Mouse (Mus musculus) kidney, embryonic 15.5 days (tissue): ENCODE measurements around the gene Armh2. TPM values are rescaled to one million over a fixed set of nuclear protein-coding genes. Genes with fewer than 3 reads are reported as not detected.

ENCODE experiments used
- ATAC-seq: fragments of 200-750 bp; cut with Nextera tagmentation; replicated peaks from 2 replicates; pipeline ENCODE4 v1.8.0; 2017; ENCODE audit warnings: moderate TSS enrichment; ENCODE audit not compliant: low FRiP score
- H3K27ac ChIP-seq: fragments of 300-500 bp; sonication (generic); 2 replicates; pipeline ENCODE4 v1.5.1; 2015; ENCODE audit warnings: mild to moderate bottlenecking, inconsistent platforms
- H3K27me3 ChIP-seq: fragments of 300-500 bp; sonication (generic); 2 replicates; pipeline ENCODE4 v1.6.1; 2015; ENCODE audit warnings: inconsistent platforms
- H3K36me3 ChIP-seq: fragments of 300-500 bp; sonication (generic); 2 replicates; pipeline ENCODE4 v1.6.1; 2015; ENCODE audit warnings: inconsistent platforms
- H3K4me1 ChIP-seq: fragments of 300-500 bp; sonication (generic); 2 replicates; pipeline ENCODE4 v1.6.1; 2015; ENCODE audit warnings: inconsistent platforms
- H3K4me2 ChIP-seq: fragments of 300-500 bp; sonication (generic); 2 replicates; pipeline ENCODE4 v1.6.1; 2015; ENCODE audit warnings: moderate library complexity, mild to moderate bottlenecking, inconsistent platforms
- H3K4me3 ChIP-seq: fragments of 300-500 bp; sonication (generic); replicated peaks from 2 replicates; pipeline ENCODE4 v1.5.1; 2015; ENCODE audit warnings: mild to moderate bottlenecking, inconsistent platforms
- H3K9ac ChIP-seq: fragments of 300-500 bp; sonication (generic); 2 replicates; pipeline ENCODE4 v1.6.1; 2015; ENCODE audit warnings: mild to moderate bottlenecking, inconsistent platforms
- H3K9me3 ChIP-seq: fragments of 300-500 bp; sonication (generic); replicated peaks from 2 replicates; pipeline ENCODE4 v1.6.1; 2016; ENCODE audit warnings: inconsistent platforms
- WGBS: fragments of 180-500 bp; shearing (Covaris S2); methylation state at CpG from one replicate; pipeline ENCODE4 v1.1.7; 2015; ENCODE audit warnings: mixed read lengths; 5-methylcytosine and 5-hydroxymethylcytosine counted together
- polyA plus RNA-seq: library from polyadenylated mRNA; unstranded; fragments of >200 nt; fragmentation: Nextera tagmentation; extraction: Ambion mirVana; gene quantifications from 2 replicates; pipeline ENCODE4 v1.2.1, GENCODE M21; 2015

Armh2 gene
- polyA plus RNA-seq, 1 experiment from 2014 or later, result not detected

DNA sequence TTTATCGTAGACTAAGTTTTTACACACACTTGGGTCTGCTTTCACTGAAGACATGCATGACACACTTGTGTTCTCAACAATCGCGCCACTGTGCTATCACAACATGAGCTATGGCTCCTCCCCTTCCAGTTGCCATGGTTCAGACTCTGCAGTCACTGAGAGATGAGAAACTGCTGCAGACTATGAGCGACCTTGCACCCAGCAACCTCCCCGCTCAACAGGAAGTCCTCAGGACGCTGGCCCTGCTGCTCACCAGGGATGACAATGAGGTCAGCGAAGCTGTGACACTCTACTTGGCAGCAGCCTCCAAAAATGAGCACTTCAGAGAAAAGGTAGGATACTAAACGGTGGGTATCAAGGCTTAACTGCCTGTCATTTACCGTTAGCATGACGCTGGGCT is 19.5 kb upstream of the Armh2 start:
- 70% methylated on average over 10 of the region's 10 CpGs for WGBS
- no peaks in the 10 kb centered on the region for H3K27me3 ChIP-seq
- no peaks in the 10 kb centered on the region for H3K9me3 ChIP-seq
- H3K4me1 ChIP-seq, result peaks cover 16% of the 10 kb centered on the region
- no peak overlapping the region for H3K4me3 ChIP-seq
- no peak overlapping the region for H3K4me2 ChIP-seq
- no peak overlapping the region for H3K27ac ChIP-seq
- ATAC-seq, result no peak
- no peaks in the 10 kb centered on the region for H3K36me3 ChIP-seq
- H3K9ac ChIP-seq, result no peak overlapping the region

DNA sequence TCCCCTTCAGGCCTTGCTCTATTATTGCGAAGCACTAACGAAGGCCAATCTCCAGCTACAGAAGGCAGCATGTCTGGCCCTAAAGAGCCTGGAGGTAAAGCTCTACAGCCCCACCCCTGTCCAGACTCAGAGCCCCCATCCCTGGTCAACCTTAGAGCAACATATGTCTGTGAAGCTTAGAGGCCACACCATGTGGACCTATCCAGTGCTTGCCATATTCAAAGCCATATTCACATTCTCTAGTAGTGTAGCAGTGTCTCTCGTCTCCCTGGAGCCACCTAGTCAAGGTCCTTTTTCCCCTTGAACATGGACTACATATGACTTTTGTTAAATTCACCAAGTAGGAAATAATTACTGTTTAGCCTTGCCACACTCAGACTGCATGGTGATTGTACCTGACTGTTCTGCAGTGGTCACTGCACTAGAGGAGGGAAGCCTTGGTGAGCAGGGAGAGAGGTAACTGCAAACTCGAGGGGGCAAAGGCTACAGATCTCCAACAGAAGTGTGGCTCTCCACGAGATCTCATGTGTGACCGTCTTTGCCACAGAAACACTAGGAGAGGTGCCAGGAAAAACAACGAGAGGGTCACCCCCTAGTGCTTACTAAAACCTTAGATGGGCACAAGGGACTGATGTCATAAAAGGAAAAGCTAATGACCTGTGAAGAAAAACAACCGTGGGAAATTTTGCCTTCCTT is 17.2 kb upstream of the Armh2 start:
- Histone ChIP-seq H3K9ac (no peak overlapping the region), H3K27me3 (no peaks in the 10 kb centered on the region), H3K4me3 (no peak overlapping the region), H3K9me3 (no peaks in the 10 kb centered on the region), H3K4me2 (peak overlapping the region; percentile 24), H3K4me1 (peaks cover 16% of the 10 kb centered on the region), H3K36me3 (no peaks in the 10 kb centered on the region), H3K27ac (peak overlapping the region; percentile 48; the same call in 1 of the 2 replicates)
- whole genome bisulfite sequencing, result 42% methylated on average over 8 of the region's 8 CpGs
- peak; percentile 78 for ATAC-seq

DNA sequence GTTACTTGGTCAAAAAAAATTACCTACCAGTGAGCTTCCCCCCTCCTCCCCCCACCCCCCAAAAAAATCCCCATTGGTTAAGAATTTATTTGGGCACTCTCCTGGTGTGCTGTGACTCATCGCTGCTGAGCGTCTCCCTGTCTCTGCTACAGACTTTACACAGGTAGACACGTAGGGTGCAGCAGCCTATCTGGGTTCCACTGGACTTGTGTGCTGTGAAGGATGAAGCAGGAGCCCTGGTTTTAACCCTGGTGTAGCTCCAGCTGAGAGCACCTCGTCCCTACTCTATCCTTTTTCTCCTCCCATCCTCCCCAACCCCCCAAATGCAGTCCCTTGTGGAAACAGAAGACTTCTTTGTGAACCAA is 16.7 kb upstream of the Armh2 start:
- no peak overlapping the region for H3K4me3 ChIP-seq
- peak; percentile 81 for ATAC-seq
- 38% methylated on average over 4 of the region's 4 CpGs for WGBS
- H3K27me3 ChIP-seq, result no peaks in the 10 kb centered on the region
- no peak overlapping the region for H3K9ac ChIP-seq
- H3K4me1 ChIP-seq, result peaks cover 16% of the 10 kb centered on the region
- H3K9me3 ChIP-seq, result no peaks in the 10 kb centered on the region
- no peaks in the 10 kb centered on the region for H3K36me3 ChIP-seq
- peak overlapping the region; percentile 24 for H3K4me2 ChIP-seq
- H3K27ac ChIP-seq, result peak overlapping the region; percentile 48; the same call in 1 of the 2 replicates

- ATAC-seq, result no peak
- no peaks in the 10 kb centered on the region for H3K36me3 ChIP-seq
- H3K4me1 ChIP-seq, result peaks cover 7% of the 10 kb centered on the region
- H3K9ac ChIP-seq, result no peak overlapping the region
- no peak overlapping the region for H3K4me2 ChIP-seq
- no peaks in the 10 kb centered on the region for H3K9me3 ChIP-seq
- H3K4me3 ChIP-seq, result no peak overlapping the region
- H3K27me3 ChIP-seq, result no peaks in the 10 kb centered on the region
- 91% methylated on average over 5 of the region's 5 CpGs for WGBS
- no peak overlapping the region for H3K27ac ChIP-seq
These were observed 11.9 kb upstream of the Armh2 start for GRCm38 (mm10) chr13:24729128-24729527.

DNA sequence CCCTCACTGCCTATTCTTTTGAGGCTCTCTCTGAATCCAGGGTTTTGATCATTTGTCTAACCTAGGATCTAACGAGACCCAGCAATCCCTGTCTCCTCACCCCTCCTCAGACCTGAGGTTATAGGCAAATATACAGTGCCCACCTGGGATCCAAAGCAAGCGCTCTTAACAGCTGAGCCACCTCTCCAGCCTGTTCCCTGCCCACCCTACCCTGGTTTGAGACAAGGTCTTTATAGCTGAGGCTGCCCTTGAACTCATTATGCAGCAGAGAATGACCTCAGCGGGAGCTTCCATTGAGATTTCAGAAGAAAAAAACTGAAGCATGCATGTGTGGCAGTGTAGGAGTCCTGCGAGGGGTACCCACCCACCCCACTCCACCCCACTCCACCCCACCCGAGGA is 6.5 kb upstream of the Armh2 start:
- Histone ChIP-seq H3K4me2 (no peak overlapping the region), H3K9ac (no peak overlapping the region), H3K27ac (no peak overlapping the region), H3K9me3 (no peaks in the 10 kb centered on the region), H3K4me1 (no peaks in the 10 kb centered on the region), H3K4me3 (no peak overlapping the region), H3K36me3 (no peaks in the 10 kb centered on the region), H3K27me3 (no peaks in the 10 kb centered on the region)
- ATAC-seq, result no peak
- 89% methylated on average over 5 of the region's 5 CpGs for WGBS

DNA sequence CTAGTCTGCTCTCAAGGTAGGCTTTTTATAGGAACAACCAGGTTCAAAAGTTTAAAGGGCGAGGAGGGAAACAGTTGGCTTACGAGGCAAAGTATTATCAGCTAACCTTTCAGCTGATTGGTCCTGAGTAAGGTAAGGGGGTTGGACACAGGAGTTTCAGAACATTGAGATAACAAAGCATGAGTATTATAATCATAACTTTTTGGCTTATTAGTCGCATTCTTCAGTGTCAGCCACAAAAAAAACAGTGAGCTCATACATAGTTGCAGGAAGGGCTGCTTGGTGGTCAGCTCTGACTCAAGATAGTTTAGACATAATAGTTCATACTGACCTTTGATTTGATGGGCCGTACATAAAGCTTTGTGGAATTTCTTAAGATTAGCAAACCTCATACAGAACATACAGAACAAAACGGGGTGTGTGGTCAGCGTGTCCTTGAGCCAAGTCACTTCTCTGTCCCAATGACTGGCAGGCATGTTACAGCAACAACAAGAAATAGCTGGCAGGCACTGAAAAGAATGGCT is 5.4 kb upstream of the Armh2 start:
- 74% methylated on average over 6 of the region's 6 CpGs for WGBS
- Histone ChIP-seq H3K9ac (no peak overlapping the region), H3K9me3 (no peaks in the 10 kb centered on the region), H3K4me3 (no peak overlapping the region), H3K27me3 (no peaks in the 10 kb centered on the region), H3K4me2 (no peak overlapping the region), H3K27ac (no peak overlapping the region), H3K36me3 (no peaks in the 10 kb centered on the region), H3K4me1 (no peaks in the 10 kb centered on the region)
- ATAC-seq, result no peak

GRCm38 (mm10) chr13:24747823-24748222 is 6.8 kb downstream of the Armh2 start:
- no peaks in the 10 kb centered on the region for H3K9me3 ChIP-seq
- H3K4me3 ChIP-seq, result no peak overlapping the region
- no peak overlapping the region for H3K9ac ChIP-seq
- 83% methylated on average over 3 of the region's 3 CpGs for WGBS
- ATAC-seq, result no peak
- peaks cover 36% of the 10 kb centered on the region for H3K36me3 ChIP-seq
- H3K4me2 ChIP-seq, result no peak overlapping the region
- H3K4me1 ChIP-seq, result no peaks in the 10 kb centered on the region
- H3K27me3 ChIP-seq, result no peaks in the 10 kb centered on the region
- H3K27ac ChIP-seq, result no peak overlapping the region

GRCm38 (mm10) chr13:24750807-24751206 is 9.8 kb downstream of the Armh2 start:
- ATAC-seq, result no peak
- Histone ChIP-seq H3K9ac (no peak overlapping the region), H3K4me2 (no peak overlapping the region), H3K27me3 (no peaks in the 10 kb centered on the region), H3K27ac (no peak overlapping the region), H3K4me3 (no peak overlapping the region), H3K9me3 (no peaks in the 10 kb centered on the region), H3K36me3 (peaks cover 62% of the 10 kb centered on the region), H3K4me1 (no peaks in the 10 kb centered on the region)
- 94% methylated on average over 8 of the region's 8 CpGs for WGBS

GRCm38 (mm10) chr13:24751396-24751795 is 10.4 kb downstream of the Armh2 start:
- ATAC-seq, result no peak
- Histone ChIP-seq H3K9ac (no peak overlapping the region), H3K27me3 (no peaks in the 10 kb centered on the region), H3K36me3 (peaks cover 68% of the 10 kb centered on the region), H3K4me2 (no peak overlapping the region), H3K27ac (no peak overlapping the region), H3K4me3 (no peak overlapping the region), H3K9me3 (no peaks in the 10 kb centered on the region), H3K4me1 (no peaks in the 10 kb centered on the region)
- WGBS, result 91% methylated on average over 8 of the region's 8 CpGs

DNA sequence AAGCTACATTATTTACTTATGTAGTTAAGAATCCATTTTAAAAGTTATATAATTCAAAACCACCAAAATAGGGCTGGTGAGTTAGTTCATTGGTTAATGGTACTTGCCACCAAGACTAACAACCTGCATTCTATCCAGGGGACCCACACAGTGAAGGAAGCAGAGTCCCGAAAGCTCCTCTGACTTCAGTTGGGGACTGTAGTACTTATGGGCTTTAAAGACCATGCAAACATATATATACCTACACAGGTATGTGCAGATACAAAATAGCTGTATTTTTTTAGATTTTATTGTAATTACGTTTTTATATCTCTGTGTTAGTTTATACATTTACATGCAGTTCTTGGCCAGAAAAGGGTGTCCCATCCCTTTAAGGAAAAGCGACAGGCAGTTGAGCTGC is 15.7 kb downstream of the Armh2 start:
- WGBS, result 95% methylated on average over 3 of the region's 3 CpGs
- peaks cover 12% of the 10 kb centered on the region for H3K4me1 ChIP-seq
- H3K27me3 ChIP-seq, result no peaks in the 10 kb centered on the region
- H3K4me3 ChIP-seq, result no peak overlapping the region
- ATAC-seq, result no peak
- no peak overlapping the region for H3K9ac ChIP-seq
- no peak overlapping the region for H3K27ac ChIP-seq
- no peaks in the 10 kb centered on the region for H3K9me3 ChIP-seq
- peaks cover 75% of the 10 kb centered on the region for H3K36me3 ChIP-seq
- no peak overlapping the region for H3K4me2 ChIP-seq

DNA sequence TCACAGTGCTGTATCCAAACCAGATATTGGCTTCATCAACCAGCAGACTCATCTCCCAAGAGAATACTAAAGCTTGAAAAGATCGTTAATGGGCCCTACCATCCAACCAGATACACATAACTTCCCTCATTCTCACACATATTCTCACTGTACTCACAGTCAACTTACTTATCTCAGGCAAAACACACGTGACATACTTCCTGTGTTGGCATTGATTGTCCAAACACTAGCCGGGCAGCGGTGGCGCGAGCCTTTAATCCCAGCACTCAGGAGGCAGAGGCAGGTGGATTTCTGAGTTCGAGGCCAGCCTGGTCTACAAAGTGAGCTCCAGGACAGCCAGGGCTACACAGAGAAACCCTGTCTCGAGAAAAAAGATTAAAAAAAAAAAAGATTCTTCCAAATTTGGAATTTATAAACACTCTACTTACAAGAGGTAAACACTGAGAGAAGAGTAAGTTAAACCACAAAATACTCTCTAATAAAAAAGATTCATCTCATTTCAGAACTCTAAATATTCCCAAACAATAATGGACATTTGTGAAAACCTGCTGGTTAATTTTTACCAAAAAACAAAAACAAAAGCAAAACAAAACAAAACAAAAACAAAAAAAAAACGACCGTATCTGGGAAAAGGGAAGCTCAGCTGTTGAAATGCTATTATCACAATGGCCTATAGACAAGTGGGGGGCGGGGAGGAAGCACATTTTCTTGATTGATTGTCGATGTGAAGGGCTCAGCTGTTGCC is 17.0 kb downstream of the Armh2 start:
- Histone ChIP-seq H3K4me1 (peaks cover 18% of the 10 kb centered on the region), H3K9me3 (no peaks in the 10 kb centered on the region), H3K9ac (no peak overlapping the region), H3K27ac (no peak overlapping the region), H3K4me3 (no peak overlapping the region), H3K36me3 (peaks cover 63% of the 10 kb centered on the region), H3K4me2 (no peak overlapping the region), H3K27me3 (no peaks in the 10 kb centered on the region)
- ATAC-seq, result no peak
- 89% methylated on average over 12 of the region's 12 CpGs for WGBS

- WGBS, result 87% methylated on average over 10 of the region's 10 CpGs
These were observed 18.4 kb downstream of the Armh2 start for GRCm38 (mm10) chr13:24759451-24759850.

More at GRCm38 (mm10) chr13:24759451-24759850, 18.4 kb downstream of the Armh2 start:
- Histone ChIP-seq H3K4me3 (no peak overlapping the region), H3K27me3 (no peaks in the 10 kb centered on the region), H3K4me1 (peaks cover 18% of the 10 kb centered on the region), H3K4me2 (no peak overlapping the region), H3K36me3 (peaks cover 52% of the 10 kb centered on the region), H3K9me3 (no peaks in the 10 kb centered on the region), H3K27ac (no peak overlapping the region), H3K9ac (no peak overlapping the region)
- no peak for ATAC-seq
